Mouse (Mus musculus) kidney, adult 2 months (tissue): ENCODE results near the gene Rasal1.

Source experiments
- CTCF ChIP-seq: fragments of 200-500 bp; conservative IDR thresholded peaks from 2 replicates; pipeline ENCODE4 v1.5.1; 2011; ENCODE audit warnings: low read depth, mild to moderate bottlenecking, control low read depth, low read length, moderate library complexity, mixed read lengths; ENCODE audit not compliant: insufficient read depth, insufficient read length
- POLR2A ChIP-seq: fragments of 200-500 bp; IDR thresholded peaks from one replicate; pipeline ENCODE4 v1.6.1; 2011; ENCODE audit warnings: low read depth, low read length, control low read depth

GRCm38 (mm10) chr5:120711827-120712226, 63.2 kb downstream of the Rasal1 start, which contains the start of gene Dtx1:
- TF ChIP-seq CTCF (no peak), POLR2A (no peak)
